Mouse (Mus musculus): Measurements from ENCODE around the gene Slc17a3. TPM values are rescaled to one million over a fixed set of nuclear protein-coding genes. Genes with fewer than 3 reads are reported as not detected.
A peak's percentile ranks its signal among the peaks of the same experiment; 100 is the strongest.

The Slc17a3 gene
- polyA plus RNA-seq, 1 experiment from 2014 or later = 0.36 TPM

- Histone ChIP-seq H3K4me1 (no peaks in the 10 kb centered on the region), H3K9ac (no peak overlapping the region), H3K9me3 (no peaks in the 10 kb centered on the region), H3K36me3 (no peaks in the 10 kb centered on the region), H3K4me2 (no peak overlapping the region), H3K27me3 (replicated peaks) (no peaks in the 10 kb centered on the region), H3K4me3 (replicated peaks) (no peak overlapping the region), H3K27ac (no peak overlapping the region)
- ATAC-seq (ENCODE audit: insufficient read depth, low FRiP score, low read depth) = no peak
- 72% methylated on average over 5 of the region's 5 CpGs for WGBS
Measured at GRCm38 (mm10) chr13:23879636-23880035, 40.4 kb downstream of the Slc17a3 start.

- no peaks in the 10 kb centered on the region for H3K9me3 ChIP-seq
- WGBS = 35% methylated on average over 2 of the region's 2 CpGs
- no peaks in the 10 kb centered on the region for H3K4me1 ChIP-seq
- no peak for ATAC-seq (ENCODE audit: insufficient read depth, low FRiP score, low read depth)
- no peaks in the 10 kb centered on the region for H3K27me3 ChIP-seq (replicated peaks)
- no peaks in the 10 kb centered on the region for H3K36me3 ChIP-seq
- H3K9ac ChIP-seq = no peak overlapping the region
- no peak overlapping the region for H3K4me2 ChIP-seq
- H3K4me3 ChIP-seq (replicated peaks) = no peak overlapping the region
- H3K27ac ChIP-seq = no peak overlapping the region
Measured at GRCm38 (mm10) chr13:23885540-23885939, 46.3 kb downstream of the Slc17a3 start.

- Histone ChIP-seq H3K4me2 (no peak overlapping the region), H3K4me3 (replicated peaks) (no peak overlapping the region), H3K9me3 (no peaks in the 10 kb centered on the region), H3K27ac (no peak overlapping the region), H3K9ac (no peak overlapping the region), H3K36me3 (no peaks in the 10 kb centered on the region), H3K27me3 (replicated peaks) (no peaks in the 10 kb centered on the region), H3K4me1 (no peaks in the 10 kb centered on the region)
- no peak for ATAC-seq (ENCODE audit: insufficient read depth, low FRiP score, low read depth)
- WGBS = 71% methylated on average over 3 of the region's 3 CpGs
Measured at GRCm38 (mm10) chr13:23887026-23887725, 47.9 kb downstream of the Slc17a3 start.

- peak; percentile 31; the same call in 1 of the 2 replicates for ATAC-seq (ENCODE audit: insufficient read depth, low FRiP score, low read depth)
Measured at GRCm38 (mm10) chr13:23889011-23889605, 49.9 kb downstream of the Slc17a3 start.

GRCm38 (mm10) chr13:23892592-23893268, 53.5 kb downstream of the Slc17a3 start:
- no peak for ATAC-seq (ENCODE audit: insufficient read depth, low FRiP score, low read depth)
- no peaks in the 10 kb centered on the region for H3K4me1 ChIP-seq
- H3K4me2 ChIP-seq = no peak overlapping the region
- H3K27ac ChIP-seq = no peak overlapping the region
- H3K4me3 ChIP-seq (replicated peaks) = no peak overlapping the region
- H3K36me3 ChIP-seq = no peaks in the 10 kb centered on the region
- WGBS = 33% methylated on average over 9 of the region's 9 CpGs
- no peak overlapping the region for H3K9ac ChIP-seq
- H3K27me3 ChIP-seq (replicated peaks) = no peaks in the 10 kb centered on the region
- H3K9me3 ChIP-seq = no peaks in the 10 kb centered on the region

More at GRCm38 (mm10) chr13:23889011-23889605, 49.9 kb downstream of the Slc17a3 start:
- Histone ChIP-seq H3K27me3 (replicated peaks) (no peaks in the 10 kb centered on the region), H3K4me2 (no peak overlapping the region), H3K36me3 (no peaks in the 10 kb centered on the region), H3K27ac (no peak overlapping the region), H3K9me3 (no peaks in the 10 kb centered on the region), H3K4me3 (replicated peaks) (no peak overlapping the region), H3K9ac (no peak overlapping the region), H3K4me1 (no peaks in the 10 kb centered on the region)
- 42% methylated on average over 6 of the region's 6 CpGs for WGBS

GRCm38 (mm10) chr13:23893269-23893593, 54.0 kb downstream of the Slc17a3 start:
- H3K4me2 ChIP-seq = no peak overlapping the region
- ATAC-seq (ENCODE audit: insufficient read depth, low FRiP score, low read depth) = no peak
- no peaks in the 10 kb centered on the region for H3K27me3 ChIP-seq (replicated peaks)
- H3K9ac ChIP-seq = no peak overlapping the region
- no peaks in the 10 kb centered on the region for H3K36me3 ChIP-seq
- 58% methylated on average over 4 of the region's 4 CpGs for WGBS
- no peak overlapping the region for H3K27ac ChIP-seq
- H3K9me3 ChIP-seq = no peaks in the 10 kb centered on the region
- no peak overlapping the region for H3K4me3 ChIP-seq (replicated peaks)
- H3K4me1 ChIP-seq = no peaks in the 10 kb centered on the region

GRCm38 (mm10) chr13:23898242-23898641, 59.0 kb downstream of the Slc17a3 start:
- Histone ChIP-seq H3K36me3 (no peaks in the 10 kb centered on the region), H3K4me2 (no peak overlapping the region), H3K9ac (no peak overlapping the region), H3K4me1 (no peaks in the 10 kb centered on the region), H3K9me3 (no peaks in the 10 kb centered on the region), H3K4me3 (replicated peaks) (no peak overlapping the region), H3K27me3 (replicated peaks) (no peaks in the 10 kb centered on the region), H3K27ac (no peak overlapping the region)
- ATAC-seq (ENCODE audit: insufficient read depth, low FRiP score, low read depth) = no peak
- WGBS = 44% methylated on average over 6 of the region's 6 CpGs

GRCm38 (mm10) chr13:23906906-23907305, 67.7 kb downstream of the Slc17a3 start:
- 84% methylated on average over 5 of the region's 5 CpGs for WGBS
- Histone ChIP-seq H3K27ac (no peak overlapping the region), H3K9me3 (no peaks in the 10 kb centered on the region), H3K27me3 (replicated peaks) (no peaks in the 10 kb centered on the region), H3K36me3 (no peaks in the 10 kb centered on the region), H3K4me2 (no peak overlapping the region), H3K4me3 (replicated peaks) (no peak overlapping the region), H3K9ac (no peak overlapping the region), H3K4me1 (no peaks in the 10 kb centered on the region)
- ATAC-seq (ENCODE audit: insufficient read depth, low FRiP score, low read depth) = no peak

- Histone ChIP-seq H3K4me1 (no peaks in the 10 kb centered on the region), H3K4me3 (replicated peaks) (no peak overlapping the region), H3K9ac (no peak overlapping the region), H3K9me3 (no peaks in the 10 kb centered on the region), H3K4me2 (no peak overlapping the region), H3K27ac (no peak overlapping the region), H3K27me3 (replicated peaks) (no peaks in the 10 kb centered on the region), H3K36me3 (no peaks in the 10 kb centered on the region)
- no peak for ATAC-seq (ENCODE audit: insufficient read depth, low FRiP score, low read depth)
- WGBS = 69% methylated on average over 5 of the region's 5 CpGs
Measured at GRCm38 (mm10) chr13:23910121-23910520, 70.9 kb downstream of the Slc17a3 start.

Other genes with a start within 250 kb of the Slc17a3 start
- 2.9 TPM in 2 replicates for gene Hist1h2be, start 218.3 kb upstream of the Slc17a3 start, polyA plus RNA-seq (2015; fragmentation: Nextera tagmentation; extraction: Ambion mirVana)
- 24.6 and 25.3 TPM in 2 replicates for gene Hist1h1e, start 216.9 kb upstream of the Slc17a3 start, polyA plus RNA-seq (2015; fragmentation: Nextera tagmentation; extraction: Ambion mirVana)
- gene Hist1h2ac, start 155.5 kb upstream of the Slc17a3 start, polyA plus RNA-seq (2015; fragmentation: Nextera tagmentation; extraction: Ambion mirVana) = 1.9 and 2.4 TPM in 2 replicates
- 104 and 105 TPM in 2 replicates for gene Hist1h2bc, start 155.2 kb upstream of the Slc17a3 start, polyA plus RNA-seq (2015; fragmentation: Nextera tagmentation; extraction: Ambion mirVana)
- gene Hist1h1t, start 143.6 kb upstream of the Slc17a3 start, polyA plus RNA-seq (2015; fragmentation: Nextera tagmentation; extraction: Ambion mirVana) = 0.19 TPM in 1 of 2 replicates, not detected in the other
- gene Hist1h4c, start 141.0 kb upstream of the Slc17a3 start, polyA plus RNA-seq (2015; fragmentation: Nextera tagmentation; extraction: Ambion mirVana) = 4.0 and 6.1 TPM in 2 replicates
- 7.9 and 8.8 TPM in 2 replicates for gene Hfe, start 128.6 kb upstream of the Slc17a3 start, polyA plus RNA-seq (2015; fragmentation: Nextera tagmentation; extraction: Ambion mirVana)
- 50.6 and 54.3 TPM in 2 replicates for gene Hist1h1c, start 100.6 kb upstream of the Slc17a3 start, polyA plus RNA-seq (2015; fragmentation: Nextera tagmentation; extraction: Ambion mirVana)
- gene Hist1h3c, start 93.8 kb upstream of the Slc17a3 start, polyA plus RNA-seq (2015; fragmentation: Nextera tagmentation; extraction: Ambion mirVana) = 5.5 and 5.7 TPM in 2 replicates
- 2.5 and 3.4 TPM in 2 replicates for gene Hist1h2bb, start 92.7 kb upstream of the Slc17a3 start, polyA plus RNA-seq (2015; fragmentation: Nextera tagmentation; extraction: Ambion mirVana)
- 43.8 and 63.1 TPM in 2 replicates for gene Hist1h2ab, start 88.3 kb upstream of the Slc17a3 start, polyA plus RNA-seq (2015; fragmentation: Nextera tagmentation; extraction: Ambion mirVana)
- 7.4 and 10.6 TPM in 2 replicates for gene Hist1h3b, start 87.2 kb upstream of the Slc17a3 start, polyA plus RNA-seq (2015; fragmentation: Nextera tagmentation; extraction: Ambion mirVana)
- gene Hist1h4b, start 82.4 kb upstream of the Slc17a3 start, polyA plus RNA-seq (2015; fragmentation: Nextera tagmentation; extraction: Ambion mirVana) = 3.5 and 4.1 TPM in 2 replicates
- gene Hist1h4a, start 78.2 kb upstream of the Slc17a3 start, polyA plus RNA-seq (2015; fragmentation: Nextera tagmentation; extraction: Ambion mirVana) = 0.42 and 0.55 TPM in 2 replicates
- gene Hist1h3a, start 77.0 kb upstream of the Slc17a3 start, polyA plus RNA-seq (2015; fragmentation: Nextera tagmentation; extraction: Ambion mirVana) = 4.8 and 6.9 TPM in 2 replicates
- 2.0 and 2.9 TPM in 2 replicates for gene Hist1h1a, start 75.8 kb upstream of the Slc17a3 start, polyA plus RNA-seq (2015; fragmentation: Nextera tagmentation; extraction: Ambion mirVana)
- gene Trim38, start 69.5 kb upstream of the Slc17a3 start, polyA plus RNA-seq (2015; fragmentation: Nextera tagmentation; extraction: Ambion mirVana) = 0.06 TPM in 1 of 2 replicates, not detected in the other
- 0.13 and 0.15 TPM in 2 replicates for gene Slc17a2, start 32.4 kb upstream of the Slc17a3 start, polyA plus RNA-seq (2015; fragmentation: Nextera tagmentation; extraction: Ambion mirVana)
- gene Slc17a1, start 28.3 kb downstream of the Slc17a3 start, polyA plus RNA-seq (2015; fragmentation: Nextera tagmentation; extraction: Ambion mirVana) = 0.06 and 0.19 TPM in 2 replicates
- 4.0 and 4.7 TPM in 2 replicates for gene Slc17a4, start 75.6 kb downstream of the Slc17a3 start, polyA plus RNA-seq (2015; fragmentation: Nextera tagmentation; extraction: Ambion mirVana)
- not detected in 2 replicates for gene Hist1h2ba, start 94.7 kb downstream of the Slc17a3 start, polyA plus RNA-seq (2015; fragmentation: Nextera tagmentation; extraction: Ambion mirVana)
- not detected in 2 replicates for gene Hist1h2aa, start 95.0 kb downstream of the Slc17a3 start, polyA plus RNA-seq (2015; fragmentation: Nextera tagmentation; extraction: Ambion mirVana)
- 5.0 and 6.4 TPM in 2 replicates for gene Scgn, start 151.8 kb downstream of the Slc17a3 start, polyA plus RNA-seq (2015; fragmentation: Nextera tagmentation; extraction: Ambion mirVana)